10 mouse cellular contexts compared by ENCODE assay signal in genomic region chr11:100769980-100770379, GRCm38 (mm10). TPM values are rescaled to one million over a fixed set of nuclear protein-coding genes. Genes with fewer than 3 reads are reported as not detected.
DNase-seq lines count a peak whose midpoint lies in the region; ATAC-seq and TF ChIP-seq lines count a peak whose summit lies in the region.
"Had no signal": no experiment of that assay in that cellular context is flagged by ENCODE, and none has a peak within 500 bp of the region (broad histone marks: within the 10 kb centered on the region; RNA-seq: fewer than 3 reads in every experiment).

No protein-coding gene starts in this region.

- H3K4me1 ChIP-seq in hindbrain, embryonic 13.5 days (replicated peaks) = peaks cover 5% of the 10 kb centered on the region
- peaks cover 3% of the 10 kb centered on the region; the same call in 1 of the 2 replicates for H3K4me1 ChIP-seq in midbrain, embryonic 14.5 days (ENCODE audit: control insufficient read depth, insufficient read depth, low read length)

- intact Hi-C loops in left cerebral cortex, postnatal 14 days (cut with DNase I) = loop anchor here (10.0 kb wide), 1 partner anchor 185 kb away; no protein-coding TSS in a partner anchor

- peak overlapping the region; percentile 47 for H3K4me3 ChIP-seq in hindbrain, embryonic 13.5 days
- H3K4me3 ChIP-seq in midbrain, embryonic 14.5 days (replicated peaks; ENCODE audit: low read depth, low read length) = peak overlapping the region; percentile 38; the same call in 1 of the 2 replicates

- H3K4me2 ChIP-seq in hindbrain, embryonic 13.5 days = peak overlapping the region; percentile 49
- peak overlapping the region; percentile 45 for H3K4me2 ChIP-seq in midbrain, embryonic 14.5 days (ENCODE audit: low read length)

- POLR2A ChIA-PET in Patski (lab: Charles Lee) = interaction anchor here (1.7 kb wide), 1 partner anchor 38 kb away, joined by 5 read pairs; no protein-coding TSS in a partner anchor

- no peaks in the 10 kb centered on the region for H3K9me3 ChIP-seq in hindbrain, embryonic 13.5 days
- no peaks in the 10 kb centered on the region for H3K9me3 ChIP-seq in midbrain, embryonic 14.5 days (ENCODE audit: control insufficient read depth, low read length)

- H3K27ac ChIP-seq in hindbrain, embryonic 13.5 days = no peak overlapping the region
- H3K27ac ChIP-seq in midbrain, embryonic 14.5 days (replicated peaks; ENCODE audit: low read depth, low read length) = no peak overlapping the region

- no peak for TF ChIP-seq CTCF in Patski (IDR thresholded peaks at IDR 0.05)

- 59% methylated on average over 6 of the region's 6 CpGs for WGBS in hindbrain, embryonic 13.5 days
- WGBS in midbrain, embryonic 14.5 days = 54% methylated on average over 6 of the region's 6 CpGs

- peak; percentile 13 for ATAC-seq in Patski
- no peak for ATAC-seq in hindbrain, embryonic 13.5 days (ENCODE audit: low FRiP score)
- no peak for ATAC-seq in midbrain, embryonic 14.5 days (ENCODE audit: low FRiP score, low TSS enrichment)

- H3K36me3 ChIP-seq in hindbrain, embryonic 13.5 days = no peaks in the 10 kb centered on the region
- no peaks in the 10 kb centered on the region for H3K36me3 ChIP-seq in midbrain, embryonic 14.5 days (ENCODE audit: control insufficient read depth, insufficient read depth, low read length)

- H3K27me3 ChIP-seq in Patski = no peaks in the 10 kb centered on the region
- H3K27me3 ChIP-seq in hindbrain, embryonic 13.5 days = no peaks in the 10 kb centered on the region
- H3K27me3 ChIP-seq in midbrain, embryonic 14.5 days (ENCODE audit: control insufficient read depth, insufficient read depth, low read length) = no peaks in the 10 kb centered on the region

- 0 out of 2 replicates have a peak overlapping the region, but pooled peaks have one; percentile 39 for H3K9ac ChIP-seq in hindbrain, embryonic 13.5 days
- H3K9ac ChIP-seq in midbrain, embryonic 14.5 days (replicated peaks; ENCODE audit: low read length) = 0 out of 2 replicates have a peak overlapping the region, but pooled peaks have one; percentile 9

- CTCF ChIA-PET in Patski (lab: Charles Lee) = interaction anchor here (0.6 kb wide), 1 partner anchor 8 kb away, joined by 3 read pairs; no protein-coding TSS in a partner anchor

- DNase-seq in kidney, adult 18-20 months = peak; percentile 17
- no peak for DNase-seq in kidney, postnatal 10 days
- no peak for DNase-seq in Patski (ENCODE audit: low read depth, low spot score)
- DNase-seq in midbrain, embryonic 14.5 days = no peak
- DNase-seq in frontal cortex, postnatal 25 days (ENCODE audit: low spot score in 2 of 2) = no peak
- no peak for DNase-seq in thymus, postnatal 14 days
- no peak for DNase-seq in left cerebral cortex, postnatal 14 days (ENCODE audit: low spot score in 2 of 2)
- DNase-seq: adrenal gland, postnatal 25 days had no signal

- in situ Hi-C loops in Patski (cut with MboI; ENCODE audit: low pct_unique_long_range_greater_than_20kb) = no loop called here

RNA-seq across cellular contexts. Expression of gene Ghdc, which starts 0.8 kb away (rescaled TPM):
- polyA plus RNA-seq in Patski (2021) = 24.7 TPM
- 3.8 and 5.9 TPM in 2 replicates for polyA plus RNA-seq in hindbrain, embryonic 13.5 days (2015; fragmentation: Nextera tagmentation; extraction: Ambion mirVana)
- 3.0 TPM in 2 replicates for polyA plus RNA-seq in midbrain, embryonic 14.5 days (2014; fragmentation: Nextera tagmentation; extraction: Ambion mirVana)
- total RNA-seq in left cerebral cortex, postnatal 14 days (2021) = 1 to 10 TPM; 5.3 to 6.5 TPM

RNA-seq across cellular contexts. Expression of gene Hcrt, which starts 7.2 kb away (rescaled TPM):
- not detected for polyA plus RNA-seq in Patski (2021)
- polyA plus RNA-seq in hindbrain, embryonic 13.5 days (2015; fragmentation: Nextera tagmentation; extraction: Ambion mirVana) = 0.42 TPM in 1 of 2 replicates, not detected in the other
- polyA plus RNA-seq in midbrain, embryonic 14.5 days (2014; fragmentation: Nextera tagmentation; extraction: Ambion mirVana) = 0.55 TPM in 1 of 2 replicates, not detected in the other
- not detected for total RNA-seq in left cerebral cortex, postnatal 14 days (2021)
- total RNA-seq: adrenal gland, postnatal 25 days; left cerebral cortex, adult 8-10 months had no signal

RNA-seq across cellular contexts. Expression of gene Kcnh4, which starts 10.2 kb away (rescaled TPM):
- 0.01 TPM for polyA plus RNA-seq in Patski (2021)
- polyA plus RNA-seq in hindbrain, embryonic 13.5 days (2015; fragmentation: Nextera tagmentation; extraction: Ambion mirVana) = 7.4 and 7.5 TPM in 2 replicates
- 9.8 and 13.0 TPM in 2 replicates for polyA plus RNA-seq in midbrain, embryonic 14.5 days (2014; fragmentation: Nextera tagmentation; extraction: Ambion mirVana)
- total RNA-seq in left cerebral cortex, postnatal 14 days (2021) = 10 to 100 TPM; 10.1 to 13.7 TPM

RNA-seq across cellular contexts. Expression of gene Rab5c, which starts 32.0 kb away (rescaled TPM):
- 194 TPM for polyA plus RNA-seq in Patski (2021)
- polyA plus RNA-seq in hindbrain, embryonic 13.5 days (2015; fragmentation: Nextera tagmentation; extraction: Ambion mirVana) = 28.2 and 29.0 TPM in 2 replicates
- 86.8 and 156 TPM in 2 replicates for polyA plus RNA-seq in midbrain, embryonic 14.5 days (2014; fragmentation: Nextera tagmentation; extraction: Ambion mirVana)
- 100 to 1,000 TPM; 159 to 161 TPM for total RNA-seq in left cerebral cortex, postnatal 14 days (2021)

RNA-seq across cellular contexts. Expression of gene Hspb9, which starts 56.3 kb away (rescaled TPM):
- polyA plus RNA-seq in Patski (2021) = 0.49 TPM
- polyA plus RNA-seq in hindbrain, embryonic 13.5 days (2015; fragmentation: Nextera tagmentation; extraction: Ambion mirVana) = 0.43 TPM in 1 of 2 replicates, not detected in the other
- polyA plus RNA-seq in midbrain, embryonic 14.5 days (2014; fragmentation: Nextera tagmentation; extraction: Ambion mirVana) = 0.70 TPM in 1 of 2 replicates, not detected in the other
- total RNA-seq in left cerebral cortex, postnatal 14 days (2021) = not detected
- total RNA-seq: adrenal gland, postnatal 25 days; left cerebral cortex, adult 8-10 months had no signal
